Mouse (Mus musculus) B cell, adult 62 days (primary cell): ENCODE data around the gene Tas1r2. TPM values are rescaled to one million over a fixed set of nuclear protein-coding genes. Genes with fewer than 3 reads are reported as not detected.

ENCODE experiments used
- total RNA-seq: library from RNA; stranded (reverse); gene quantifications from 4 replicates; pipeline ENCODE4 v1.2.4, GENCODE M21; 2023

Tas1r2 gene
- 0.30 TPM in 1 of 4 replicates, not detected in the others for total RNA-seq

DNA sequence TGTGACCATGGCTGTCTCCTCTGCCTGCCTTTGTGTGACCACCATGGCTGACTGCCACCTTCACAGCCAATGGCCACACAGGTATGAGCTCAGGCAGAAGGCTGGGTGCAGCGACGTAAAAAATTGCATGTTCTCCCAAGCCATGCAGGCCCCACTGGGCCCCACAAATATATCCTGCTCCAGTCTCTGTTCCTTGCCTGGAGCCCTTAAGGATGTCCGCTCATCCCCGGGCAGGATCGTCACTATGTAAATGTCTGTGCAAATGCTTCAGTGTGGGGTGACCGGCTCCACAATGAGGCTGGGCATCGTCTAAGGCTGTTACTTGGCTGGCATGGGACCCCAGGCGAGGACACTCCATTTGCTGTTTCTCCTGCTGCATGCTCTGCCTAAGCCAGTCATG lies at the start of gene Tas1r2:
TSS of gene Tas1r2 (plus strand) at position 301 of the 400 bp plus-strand sequence.

GRCm38 (mm10) chr4:139622373-139623282 lies 30.7 kb upstream of the Tas1r2 start, which contains the start of gene Aldh4a1:
Gene Aldh4a1 (plus strand): TSS chr4:139622866.

Other genes with a start within 250 kb of the Tas1r2 start
- 2.4 to 2.8 TPM (median 2.5 TPM) in 4 replicates for gene Iffo2, start 123.0 kb upstream of the Tas1r2 start, total RNA-seq
- not detected in 4 replicates for gene Gm21969, start 50.4 kb upstream of the Tas1r2 start, total RNA-seq
- gene Aldh4a1, start 30.7 kb upstream of the Tas1r2 start, total RNA-seq = 14.4 to 17.6 TPM (median 16.2 TPM) in 4 replicates
- 0.12 to 0.13 TPM in 2 of 4 replicates, not detected in the others for gene Pax7, start 180.0 kb downstream of the Tas1r2 start, total RNA-seq